18 mouse cellular contexts compared by ENCODE assay signal in the genomic region with DNA sequence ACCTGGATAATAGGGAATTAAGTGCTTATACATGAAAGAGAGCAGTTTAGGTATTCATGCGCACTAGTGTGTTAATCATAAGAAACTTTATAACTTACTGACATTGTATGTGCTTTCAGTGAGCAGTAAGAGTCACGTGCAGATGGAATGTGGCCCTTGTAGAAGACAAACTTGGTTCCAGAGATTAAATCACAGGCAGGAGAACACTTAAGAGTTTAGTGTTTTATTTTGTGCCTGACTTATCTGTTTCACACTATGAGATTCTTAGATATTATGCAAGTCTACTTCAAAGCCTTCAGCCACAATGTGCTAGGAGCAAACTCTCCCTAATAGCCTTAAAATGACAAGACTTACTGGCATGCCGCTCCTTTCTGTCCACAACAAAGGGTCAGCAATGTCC.
"Had no signal": no experiment of that assay in that cellular context is flagged by ENCODE, and none has a peak within 500 bp of the region (broad histone marks: within the 10 kb centered on the region; RNA-seq: fewer than 3 reads in every experiment).

No protein-coding gene starts in this region.

- H3K4me1 ChIP-seq: limb, embryonic 15.5 days; liver, embryonic 12.5 days; lung, embryonic 15.5 days; midbrain, embryonic 12.5 days; neural tube, embryonic 13.5 days; neural tube, embryonic 15.5 days had no signal

- H3K27ac ChIP-seq: limb, embryonic 15.5 days; liver, embryonic 12.5 days; liver, embryonic 14.5 days; lung, embryonic 15.5 days; midbrain, embryonic 12.5 days; neural tube, embryonic 13.5 days; neural tube, embryonic 15.5 days had no signal

- H3K36me3 ChIP-seq: limb, embryonic 15.5 days; liver, embryonic 12.5 days; lung, embryonic 15.5 days; midbrain, embryonic 12.5 days; neural tube, embryonic 13.5 days; neural tube, embryonic 15.5 days had no signal

- H3K9ac ChIP-seq: limb, embryonic 15.5 days; liver, embryonic 12.5 days; liver, embryonic 14.5 days; lung, embryonic 15.5 days; midbrain, embryonic 12.5 days; neural tube, embryonic 13.5 days; neural tube, embryonic 15.5 days had no signal

- H3K4me3 ChIP-seq: limb, embryonic 15.5 days; liver, embryonic 12.5 days; lung, embryonic 15.5 days; midbrain, embryonic 12.5 days; myocyte; neural tube, embryonic 13.5 days; neural tube, embryonic 15.5 days had no signal

- H3K27me3 ChIP-seq: limb, embryonic 15.5 days; liver, embryonic 12.5 days; lung, embryonic 15.5 days; midbrain, embryonic 12.5 days; neural tube, embryonic 13.5 days; neural tube, embryonic 15.5 days had no signal

- H3K9me3 ChIP-seq: limb, embryonic 15.5 days; liver, embryonic 12.5 days; lung, embryonic 15.5 days; midbrain, embryonic 12.5 days; neural tube, embryonic 13.5 days; neural tube, embryonic 15.5 days had no signal

- DNase-seq: midbrain, embryonic 14.5 days; retina, postnatal 1 day; right cerebral cortex, adult 18-20 months; right cerebral cortex, postnatal 25 days; right cerebral cortex, postnatal 4 days; spleen, adult 18-20 months; thymus, adult 18-20 months; thymus, postnatal 14 days; thymus, postnatal 36 days had no signal

- ATAC-seq: liver, embryonic 12.5 days; midbrain, embryonic 16.5 days had no signal

- H3K4me2 ChIP-seq: limb, embryonic 15.5 days; liver, embryonic 12.5 days; lung, embryonic 15.5 days; midbrain, embryonic 12.5 days; neural tube, embryonic 13.5 days; neural tube, embryonic 15.5 days had no signal
